Mouse (Mus musculus) spleen, embryonic (tissue): ENCODE results near the gene Agk.

Experiments used
- CTCF ChIA-PET: fragments of 350-600 bp; sonication (Branson Sonifier 250); formaldehyde crosslinking; loops from one replicate; lab custom pipeline; 2022; lab: Charles Lee

The Agk gene

GRCm38 (mm10) chr6:40411085-40411484 lies 86.1 kb downstream of the Agk start:
- CTCF ChIA-PET, result no interaction called here

DNA sequence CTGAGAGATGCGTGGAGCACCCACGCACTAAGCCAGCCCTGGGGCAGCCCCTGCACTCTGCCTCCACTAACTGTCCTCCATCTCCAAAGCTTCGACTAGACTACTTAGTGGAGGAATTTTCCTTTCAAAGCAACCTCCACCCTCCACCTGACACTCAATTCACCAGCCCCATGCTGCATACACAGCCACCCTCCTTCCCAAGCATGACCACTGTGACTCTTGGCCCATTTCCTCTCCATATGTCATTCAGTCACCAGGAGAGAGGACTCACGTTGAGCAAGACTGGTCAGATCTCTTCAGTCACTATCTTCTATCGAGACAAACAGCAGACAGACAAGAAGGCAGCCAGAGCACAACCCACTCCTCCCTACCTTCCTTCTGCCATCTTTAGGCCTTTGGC lies 88.1 kb downstream of the Agk start:
- CTCF ChIA-PET, result no interaction called here

GRCm38 (mm10) chr6:40413565-40413964 lies 88.6 kb downstream of the Agk start:
- CTCF ChIA-PET, result no interaction called here

DNA sequence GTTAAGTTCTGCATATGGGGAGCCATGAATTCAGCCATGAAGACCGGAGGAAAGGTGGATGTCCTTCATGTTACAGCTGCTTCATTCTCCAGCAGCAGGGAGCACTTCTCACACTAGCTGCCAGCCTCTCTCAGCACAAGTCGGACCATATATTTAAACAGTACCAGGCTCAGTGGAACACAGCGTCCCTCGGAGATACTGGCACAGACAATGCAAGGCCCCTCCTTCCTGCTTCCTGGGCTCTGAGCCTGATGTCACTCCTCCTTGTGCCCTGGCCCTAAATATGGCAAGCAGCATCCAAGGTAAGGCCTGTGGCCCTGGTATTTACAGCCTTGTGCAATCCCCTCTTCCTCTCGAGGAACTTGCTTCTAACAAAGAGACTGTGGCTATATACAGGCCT lies 90.8 kb downstream of the Agk start:
- CTCF ChIA-PET, result no interaction called here

GRCm38 (mm10) chr6:40418386-40418785 lies 93.4 kb downstream of the Agk start:
- CTCF ChIA-PET, result no interaction called here

DNA sequence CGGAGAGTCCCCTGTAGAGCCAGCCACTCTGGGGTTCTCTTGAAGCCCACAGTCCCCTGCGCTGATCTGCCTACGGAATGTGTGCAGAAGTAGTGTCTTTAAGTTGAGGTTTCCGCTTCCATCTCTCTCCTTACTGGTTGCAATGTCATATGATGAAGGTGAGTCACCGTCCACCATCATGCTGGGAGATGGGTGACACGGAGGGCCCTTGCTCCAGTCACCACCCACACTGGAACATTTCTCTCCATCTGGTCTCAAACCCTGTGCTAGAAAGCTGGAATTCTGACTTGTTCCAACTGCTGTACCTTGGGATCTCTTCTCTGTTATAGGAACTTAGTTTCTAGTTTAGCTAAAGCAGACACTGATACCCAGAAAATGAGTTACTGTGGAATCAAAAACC lies 96.1 kb downstream of the Agk start:
- CTCF ChIA-PET, result no interaction called here

- CTCF ChIA-PET, result interaction anchor here (0.7 to 2.6 kb wide), 2 partner anchors 16 to 33 kb away, joined by 6 to 8 read pairs; partner anchors contain the start of gene Wee2
Measured at GRCm38 (mm10) chr6:40423013-40423412, 98.0 kb downstream of the Agk start.

DNA sequence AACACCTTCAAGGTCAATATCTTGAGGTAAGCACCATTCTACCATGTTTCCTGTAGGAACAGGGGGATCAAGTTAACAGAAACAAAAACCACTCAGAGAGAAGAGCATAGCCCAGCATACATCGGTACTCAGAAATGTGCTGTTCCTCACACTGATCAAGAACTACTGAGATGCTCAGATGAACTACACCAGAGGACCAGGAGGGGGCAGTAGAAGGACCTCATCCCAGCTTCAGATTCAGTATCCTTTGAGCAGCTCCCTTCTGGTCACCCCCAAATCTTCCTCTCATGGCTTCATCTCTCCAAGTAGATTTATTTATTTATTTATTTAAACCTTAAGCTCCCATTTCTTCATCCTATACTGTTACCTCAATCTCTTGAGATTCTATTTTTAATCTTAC lies 98.8 kb downstream of the Agk start:
- CTCF ChIA-PET, result interaction anchor here (0.6 to 2.6 kb wide), 2 partner anchors 15 to 24 kb away, joined by 3 to 8 read pairs; partner anchors contain the start of gene Wee2

- CTCF ChIA-PET, result interaction anchor here (0.5 kb wide), 1 partner anchor 36 kb away, joined by 3 read pairs; no protein-coding TSS in a partner anchor
Measured at GRCm38 (mm10) chr6:40427441-40427840, 102.5 kb downstream of the Agk start.

DNA sequence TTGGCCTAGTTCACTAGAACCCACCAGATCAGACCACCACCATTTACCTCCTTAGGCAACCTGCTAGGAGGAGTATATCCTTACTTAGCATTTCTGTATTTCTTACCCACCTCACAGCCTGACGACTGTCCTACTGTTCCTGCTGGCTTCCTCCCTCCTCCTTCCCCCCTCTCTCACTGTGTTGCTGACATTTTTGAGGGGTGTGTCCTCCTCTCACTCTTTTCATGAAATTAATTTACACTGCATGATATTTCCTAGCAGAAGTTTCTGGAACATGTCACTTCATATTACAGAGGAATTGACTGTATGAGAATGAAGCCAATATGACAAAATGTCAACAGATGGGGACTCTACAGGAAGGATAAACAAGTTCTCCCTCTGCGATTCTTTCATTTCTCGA lies 103.7 kb downstream of the Agk start:
- CTCF ChIA-PET, result no interaction called here

- CTCF ChIA-PET, result no interaction called here
Measured at GRCm38 (mm10) chr6:40429521-40429931, 104.6 kb downstream of the Agk start.

DNA sequence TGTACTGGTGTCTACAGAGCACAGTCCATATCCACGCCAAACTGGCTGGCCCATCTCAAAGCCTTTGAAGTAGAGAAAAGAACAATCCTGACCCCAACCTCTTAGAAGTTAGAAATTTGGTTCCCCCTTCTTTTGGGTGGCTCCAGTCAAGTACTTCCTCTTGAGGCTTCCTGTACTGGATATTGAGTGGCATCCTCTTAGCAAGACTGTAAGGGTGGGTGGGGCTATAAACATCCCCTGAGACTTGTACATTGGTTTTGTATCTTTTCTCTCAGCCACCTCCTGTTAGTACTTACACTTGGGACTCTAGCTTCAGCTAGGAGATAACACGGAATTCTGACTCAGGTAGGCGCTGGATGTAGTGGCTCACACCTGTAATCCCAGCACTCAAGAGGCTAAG lies 105.3 kb downstream of the Agk start:
- CTCF ChIA-PET, result no interaction called here

GRCm38 (mm10) chr6:40430878-40431277 lies 105.9 kb downstream of the Agk start:
- CTCF ChIA-PET, result no interaction called here

DNA sequence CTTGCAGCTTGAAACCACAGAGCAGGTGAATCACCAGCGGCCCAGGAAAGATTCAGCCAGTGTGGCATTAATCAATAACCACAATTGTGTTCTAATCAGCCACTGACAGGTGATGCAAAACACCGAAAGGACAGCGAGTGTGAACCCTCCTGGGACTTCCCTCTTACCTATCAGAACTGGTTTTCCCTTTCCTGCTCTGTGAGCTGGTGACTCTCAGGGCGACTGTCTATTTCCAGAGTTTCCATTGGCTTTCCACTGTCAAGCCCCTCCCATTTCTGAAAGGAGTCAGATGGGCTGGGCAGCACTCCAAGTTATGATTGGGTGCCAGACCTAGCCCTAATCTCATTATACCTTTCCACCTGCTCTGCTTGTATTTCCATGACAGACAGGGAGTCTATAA lies 106.4 kb downstream of the Agk start:
- CTCF ChIA-PET, result no interaction called here

GRCm38 (mm10) chr6:40431812-40432211 lies 106.8 kb downstream of the Agk start:
- CTCF ChIA-PET, result no interaction called here

DNA sequence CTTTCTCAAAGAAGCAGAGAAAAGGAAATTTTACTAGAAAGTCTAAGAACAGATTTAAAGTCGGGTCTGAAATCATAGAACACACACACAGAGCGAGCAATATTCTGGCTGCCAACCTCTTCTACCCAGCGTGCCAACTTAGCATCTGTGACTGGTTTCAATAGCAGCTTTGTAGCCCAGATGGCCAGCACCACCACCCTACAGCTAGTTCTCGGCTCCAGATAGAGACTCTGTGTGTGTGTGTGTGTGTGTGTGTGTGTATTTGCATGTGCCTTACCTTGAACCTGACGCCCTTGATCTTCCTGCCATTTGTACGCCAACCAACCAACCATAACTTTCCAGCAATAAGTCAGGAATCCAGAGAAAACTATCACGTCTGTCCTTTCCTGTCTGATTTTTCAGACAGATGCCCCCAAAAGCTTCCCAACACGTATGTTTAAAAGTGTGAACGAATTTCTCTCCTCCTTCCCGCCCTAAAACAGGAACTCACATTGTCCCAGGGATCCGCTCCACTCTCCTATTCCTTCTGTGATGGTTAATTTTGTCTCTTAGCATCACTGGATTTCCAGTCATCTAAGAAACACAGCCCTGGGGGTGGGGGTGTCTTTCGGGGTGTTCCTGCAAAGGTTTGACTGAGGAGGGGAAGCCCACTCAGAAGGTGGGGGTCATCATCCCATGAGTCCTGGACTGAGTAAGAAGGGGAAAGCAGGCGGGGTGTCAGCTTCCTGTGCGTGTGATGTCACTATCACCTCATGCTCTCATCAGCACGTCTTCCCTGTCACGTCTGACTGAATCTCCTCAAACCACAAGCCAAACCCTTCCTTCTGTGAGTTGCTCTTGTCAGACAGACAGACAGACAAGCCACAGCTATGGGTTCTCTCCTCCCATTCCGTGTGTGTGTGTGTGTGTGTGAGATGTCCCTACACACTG lies 107.6 kb downstream of the Agk start:
- CTCF ChIA-PET, result no interaction called here

- CTCF ChIA-PET, result no interaction called here
Measured at GRCm38 (mm10) chr6:40434697-40435096, 109.7 kb downstream of the Agk start.

DNA sequence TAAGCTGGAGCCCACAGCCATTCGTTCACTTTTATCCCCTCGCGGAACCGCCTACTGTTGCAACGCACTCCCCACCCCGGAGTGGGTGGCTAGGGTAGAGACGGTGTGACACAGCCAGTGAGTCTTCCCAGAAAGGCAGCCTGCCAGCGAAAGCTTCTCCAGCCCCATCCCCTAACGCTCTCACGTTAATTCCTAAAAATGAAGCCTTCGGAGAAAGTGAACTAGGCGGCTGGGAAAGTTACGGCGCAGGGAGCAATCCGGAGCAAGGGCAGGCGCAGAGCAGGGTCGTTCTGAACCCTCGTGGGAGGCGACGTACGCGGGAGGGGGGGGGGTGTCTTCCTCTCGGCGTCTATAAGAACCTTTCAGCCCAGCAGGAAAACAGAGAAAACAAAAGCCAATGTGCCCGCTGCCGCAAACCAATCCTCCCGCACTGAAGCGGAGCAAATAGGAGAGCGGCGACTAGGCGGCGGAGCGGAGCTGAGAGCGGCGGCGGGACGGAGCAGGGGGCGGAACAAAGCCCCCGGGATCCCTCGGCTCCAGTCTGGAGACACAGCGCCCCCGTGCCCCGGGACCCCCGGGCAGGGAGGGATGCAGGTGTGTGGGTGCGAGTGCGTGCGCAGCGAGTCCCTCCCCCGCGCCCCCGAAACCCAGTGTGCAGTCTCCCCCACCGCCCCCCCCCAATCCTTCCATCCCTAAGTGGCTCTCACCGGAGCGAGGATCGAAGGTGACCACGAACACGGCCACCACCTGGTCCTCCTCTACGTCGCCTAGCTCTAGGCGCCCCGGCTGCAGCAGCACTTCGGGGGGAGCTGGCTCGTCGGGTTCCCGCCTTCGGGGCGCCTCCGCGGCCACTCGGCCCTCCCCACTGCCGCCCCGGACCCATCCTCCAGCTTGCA lies 110.4 kb downstream of the Agk start:
- CTCF ChIA-PET, result no interaction called here

GRCm38 (mm10) chr6:40436047-40436483 lies 111.1 kb downstream of the Agk start, which contains the start of gene E330009J07Rik:
Gene E330009J07Rik, minus strand, starts transcription at chr6:40436135.
- CTCF ChIA-PET, result interaction anchor here (0.7 kb wide), 1 partner anchor 41 kb away, joined by 10 read pairs; no protein-coding TSS in a partner anchor

GRCm38 (mm10) chr6:40438936-40439335 lies 114.0 kb downstream of the Agk start, which contains the start of gene Wee2:
Gene Wee2, plus strand, starts transcription at chr6:40439088.
- CTCF ChIA-PET, result interaction anchor here (2.9 kb wide), 1 partner anchor 15 kb away, joined by 8 read pairs; no protein-coding TSS in a partner anchor

DNA sequence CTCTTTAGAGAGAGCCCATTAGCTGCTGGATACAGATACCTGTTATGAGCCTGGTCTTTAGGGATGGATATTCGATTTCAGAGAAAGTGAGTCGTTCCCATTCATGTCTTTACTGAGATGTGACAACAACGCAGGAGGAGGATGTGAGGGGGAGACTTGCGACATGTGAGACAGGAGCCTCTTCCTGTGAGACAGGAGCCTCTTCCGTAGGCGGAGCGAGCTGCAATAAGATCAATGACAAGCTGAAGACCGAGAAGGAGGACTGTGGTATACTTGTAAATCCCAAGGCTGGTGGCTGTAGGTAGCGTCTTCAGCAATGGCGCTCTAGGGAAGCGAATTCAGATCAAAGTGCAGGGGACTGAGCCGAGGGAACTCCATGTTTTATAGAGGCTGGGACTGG lies 114.8 kb downstream of the Agk start:
- CTCF ChIA-PET, result interaction anchor here (2.9 kb wide), 1 partner anchor 16 kb away, joined by 8 read pairs; no protein-coding TSS in a partner anchor

- CTCF ChIA-PET, result no interaction called here
Measured at GRCm38 (mm10) chr6:40441276-40441675, 116.3 kb downstream of the Agk start.
